Mouse (Mus musculus) lung, embryonic 15.5 days (tissue): ENCODE measurements at regions not wholly inside any gene's neighbourhood (a gene's known extent, or its start where the extent isn't known, plus 50 kb on each side); places are given as distances from the start of the nearest gene placed in this dataset.

Experiments
- ATAC-seq: fragments of 200-750 bp; cut with Nextera tagmentation; 2 replicates; pipeline ENCODE4 v1.8.0; 2017; ENCODE audit warnings: moderate number of reproducible peaks, borderline replicate concordance; ENCODE audit not compliant: low FRiP score, low TSS enrichment; ENCODE audit errors: extremely low read depth
- H3K27ac ChIP-seq: fragments of 300-500 bp; sonication (generic); 2 replicates; pipeline ENCODE4 v1.5.1; 2015; ENCODE audit warnings: moderate library complexity, mild to moderate bottlenecking, inconsistent platforms
- H3K27me3 ChIP-seq: fragments of 300-500 bp; sonication (generic); 2 replicates; pipeline ENCODE4 v1.6.1; 2015; ENCODE audit warnings: inconsistent platforms
- H3K36me3 ChIP-seq: fragments of 300-500 bp; sonication (generic); 2 replicates; pipeline ENCODE4 v1.6.1; 2015; ENCODE audit warnings: inconsistent platforms
- H3K4me1 ChIP-seq: fragments of 300-500 bp; sonication (generic); 2 replicates; pipeline ENCODE4 v1.6.1; 2015; ENCODE audit warnings: inconsistent platforms
- H3K4me2 ChIP-seq: fragments of 300-500 bp; sonication (generic); 2 replicates; pipeline ENCODE4 v1.6.1; 2015; ENCODE audit warnings: inconsistent platforms, mild to moderate bottlenecking, moderate library complexity
- H3K4me3 ChIP-seq: fragments of 300-500 bp; sonication (generic); 2 replicates; pipeline ENCODE4 v1.5.1; 2015; ENCODE audit warnings: mild to moderate bottlenecking, inconsistent platforms
- H3K9ac ChIP-seq: fragments of 300-500 bp; sonication (generic); 2 replicates; pipeline ENCODE4 v1.6.1; 2015; ENCODE audit warnings: inconsistent platforms
- H3K9me3 ChIP-seq: fragments of 300-500 bp; sonication (generic); 2 replicates; pipeline ENCODE4 v1.6.1; 2016; ENCODE audit warnings: inconsistent platforms
- WGBS: fragments of 180-500 bp; shearing (Covaris S2); methylation state at CpG from one replicate; pipeline ENCODE4 v1.1.7; 2015; 5-methylcytosine and 5-hydroxymethylcytosine counted together

DNA sequence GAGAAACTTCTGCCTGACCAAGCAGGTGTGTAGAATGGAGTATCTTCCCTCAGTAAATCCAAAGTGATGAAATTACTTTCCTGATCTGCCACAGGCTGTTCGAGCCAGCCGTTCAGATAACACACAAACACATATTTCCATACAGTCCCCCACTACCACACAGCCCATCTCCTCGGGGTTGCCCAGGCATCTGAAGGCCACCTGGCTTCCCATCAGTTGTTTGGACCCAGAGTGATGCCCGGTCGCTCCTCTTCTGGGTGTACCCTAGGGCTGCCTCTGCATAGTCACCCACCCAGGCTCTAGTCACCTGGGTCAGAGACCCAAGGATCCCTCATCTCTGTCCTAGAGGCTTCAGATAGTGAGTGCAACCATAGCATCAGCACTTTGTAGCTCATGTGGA is 107.9 kb downstream of the CK137956 start:
- 89% methylated on average over 5 of the region's 5 CpGs for WGBS
- Histone ChIP-seq H3K36me3 (no peaks in the 10 kb centered on the region), H3K4me2 (no peak overlapping the region), H3K9me3 (no peaks in the 10 kb centered on the region), H3K4me3 (no peak overlapping the region), H3K27me3 (no peaks in the 10 kb centered on the region), H3K27ac (no peak overlapping the region), H3K4me1 (no peaks in the 10 kb centered on the region), H3K9ac (no peak overlapping the region)
- no peak for ATAC-seq

DNA sequence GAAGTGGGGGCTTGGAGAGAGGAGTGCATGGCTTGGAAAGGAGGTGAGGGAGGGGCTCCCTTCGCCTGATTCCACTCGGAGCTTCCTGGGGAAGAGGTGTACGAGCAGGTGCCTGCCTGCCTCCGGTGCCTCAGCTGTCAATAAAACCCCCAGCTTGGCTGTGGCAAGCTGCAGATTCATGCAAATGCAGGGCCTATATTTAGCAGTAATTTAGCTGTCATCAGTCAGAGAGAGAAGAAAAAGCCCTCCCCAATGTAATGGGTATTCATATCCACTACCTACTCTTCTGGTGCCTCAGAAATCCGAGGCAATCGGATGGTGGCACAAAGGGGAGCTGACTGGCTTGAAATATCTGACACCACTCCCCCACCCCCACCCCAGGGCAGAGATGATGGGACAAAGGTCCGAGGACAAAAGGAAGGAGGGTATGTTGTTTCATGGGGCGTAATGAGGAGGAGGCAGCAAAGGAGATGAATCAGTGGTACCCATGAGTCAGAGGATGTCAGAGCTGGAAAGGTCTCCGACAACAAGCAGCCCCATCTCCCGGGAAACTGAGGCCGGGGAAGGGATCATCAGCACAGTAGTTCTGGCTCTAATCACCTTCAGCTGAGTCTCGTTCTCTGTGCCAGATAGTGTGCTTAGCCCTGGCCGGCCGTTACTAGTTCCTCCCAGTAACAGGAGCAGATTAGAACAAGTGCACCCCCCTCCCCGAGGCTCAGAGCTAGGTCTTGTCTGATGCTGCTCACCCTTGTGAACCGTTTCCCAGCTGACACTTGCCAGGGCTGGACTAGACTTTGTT is 109.2 kb downstream of the CK137956 start:
- Histone ChIP-seq H3K27ac (no peak overlapping the region), H3K9ac (no peak overlapping the region), H3K36me3 (no peaks in the 10 kb centered on the region), H3K9me3 (no peaks in the 10 kb centered on the region), H3K4me2 (no peak overlapping the region), H3K27me3 (no peaks in the 10 kb centered on the region), H3K4me3 (no peak overlapping the region), H3K4me1 (no peaks in the 10 kb centered on the region)
- ATAC-seq = no peak
- 71% methylated on average over 16 of the region's 16 CpGs for WGBS

DNA sequence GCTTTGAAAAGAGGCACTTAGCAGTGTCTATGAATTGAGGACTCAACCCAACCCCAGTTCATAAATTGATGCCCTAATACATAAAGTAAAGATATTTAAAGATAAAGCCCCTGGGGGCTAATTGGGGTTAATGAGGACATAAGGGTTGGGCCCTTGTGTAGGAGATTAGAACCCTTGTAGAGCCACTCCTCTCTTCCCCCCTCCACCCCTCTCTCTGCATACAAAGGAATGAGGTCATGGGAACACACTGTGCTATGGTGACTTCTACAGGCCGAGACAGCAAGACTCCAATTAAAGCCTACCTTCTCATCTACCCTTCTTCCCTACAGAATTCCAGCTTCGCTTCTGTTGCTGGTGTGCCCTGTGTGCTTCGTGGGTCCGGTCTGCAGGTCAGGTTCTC is 110.5 kb downstream of the CK137956 start:
- Histone ChIP-seq H3K27ac (no peak overlapping the region), H3K4me2 (no peak overlapping the region), H3K36me3 (no peaks in the 10 kb centered on the region), H3K4me3 (no peak overlapping the region), H3K9me3 (no peaks in the 10 kb centered on the region), H3K9ac (no peak overlapping the region), H3K4me1 (no peaks in the 10 kb centered on the region), H3K27me3 (no peaks in the 10 kb centered on the region)
- no peak for ATAC-seq
- 85% methylated on average over 4 of the region's 4 CpGs for WGBS

DNA sequence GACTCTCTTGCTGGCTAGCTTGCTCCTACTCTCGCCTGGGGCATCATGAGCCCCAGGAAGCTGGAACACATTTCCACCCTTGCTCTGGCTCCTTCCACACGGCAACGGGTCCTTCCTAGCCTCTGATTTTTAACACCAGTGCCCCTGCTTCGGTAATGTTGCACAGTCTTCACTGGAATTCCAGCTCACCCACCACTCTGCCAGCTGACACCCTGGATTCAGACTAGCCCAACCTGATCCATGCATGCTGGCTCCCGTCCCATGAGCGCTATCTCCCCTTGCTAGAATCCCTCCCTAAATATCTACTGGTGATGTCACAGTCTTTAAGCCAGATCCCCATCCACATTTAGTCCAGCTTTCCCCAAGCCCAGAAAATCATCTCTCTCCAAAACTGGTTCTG is 111.2 kb downstream of the CK137956 start:
- Histone ChIP-seq H3K36me3 (no peaks in the 10 kb centered on the region), H3K27me3 (no peaks in the 10 kb centered on the region), H3K4me1 (no peaks in the 10 kb centered on the region), H3K9ac (no peak overlapping the region), H3K4me3 (no peak overlapping the region), H3K9me3 (no peaks in the 10 kb centered on the region), H3K4me2 (no peak overlapping the region), H3K27ac (no peak overlapping the region)
- 79% methylated on average over 6 of the region's 6 CpGs for WGBS
- ATAC-seq = no peak

DNA sequence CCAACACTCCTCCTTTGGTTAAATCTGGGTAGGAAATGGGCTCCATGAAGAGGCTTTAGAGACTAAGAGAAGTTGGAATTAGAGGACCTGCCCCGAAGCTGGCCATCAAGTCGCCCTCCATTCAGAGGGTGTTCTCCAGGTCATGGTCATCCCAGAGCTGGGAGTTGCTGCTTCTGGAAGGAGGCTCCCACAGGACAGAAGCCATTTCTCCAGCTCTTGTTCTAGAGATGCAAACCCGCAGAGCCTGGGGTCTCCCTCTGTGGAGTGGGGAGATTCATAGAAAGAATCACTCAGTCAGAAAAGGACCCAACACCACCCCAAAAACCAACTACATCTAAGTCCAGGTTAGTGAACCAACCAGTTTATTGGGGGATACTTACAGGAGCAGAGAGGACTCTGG is 112.2 kb downstream of the CK137956 start:
- Histone ChIP-seq H3K36me3 (no peaks in the 10 kb centered on the region), H3K9me3 (no peaks in the 10 kb centered on the region), H3K27me3 (no peaks in the 10 kb centered on the region), H3K4me1 (no peaks in the 10 kb centered on the region), H3K27ac (no peak overlapping the region), H3K9ac (no peak overlapping the region), H3K4me3 (no peak overlapping the region), H3K4me2 (no peak overlapping the region)
- WGBS = 79% methylated on average over 3 of the region's 3 CpGs
- ATAC-seq = no peak

DNA sequence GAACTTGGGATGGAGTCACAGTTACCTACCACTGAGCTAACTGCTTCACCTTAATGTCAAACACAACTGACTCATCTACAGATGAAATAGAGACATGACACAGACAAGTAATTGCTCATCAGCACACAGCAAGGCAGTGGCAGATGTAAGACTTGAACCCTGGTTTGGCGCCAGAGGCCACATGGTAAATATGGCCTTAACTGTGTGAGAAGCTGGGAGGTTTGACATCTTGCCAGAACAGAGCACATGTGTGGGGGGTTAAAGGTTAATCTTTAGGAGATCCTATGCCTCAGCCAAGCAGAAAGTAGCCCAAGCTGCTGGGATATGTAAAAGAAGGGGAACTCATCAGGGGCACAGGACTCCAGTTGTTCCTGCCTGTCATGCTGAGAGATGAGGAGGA is 114.9 kb downstream of the CK137956 start:
- Histone ChIP-seq H3K4me1 (no peaks in the 10 kb centered on the region), H3K4me2 (no peak overlapping the region), H3K27me3 (no peaks in the 10 kb centered on the region), H3K4me3 (no peak overlapping the region), H3K27ac (no peak overlapping the region), H3K9me3 (no peaks in the 10 kb centered on the region), H3K36me3 (no peaks in the 10 kb centered on the region), H3K9ac (no peak overlapping the region)
- 66% methylated on average over 1 of the region's 1 CpGs for WGBS
- no peak for ATAC-seq

DNA sequence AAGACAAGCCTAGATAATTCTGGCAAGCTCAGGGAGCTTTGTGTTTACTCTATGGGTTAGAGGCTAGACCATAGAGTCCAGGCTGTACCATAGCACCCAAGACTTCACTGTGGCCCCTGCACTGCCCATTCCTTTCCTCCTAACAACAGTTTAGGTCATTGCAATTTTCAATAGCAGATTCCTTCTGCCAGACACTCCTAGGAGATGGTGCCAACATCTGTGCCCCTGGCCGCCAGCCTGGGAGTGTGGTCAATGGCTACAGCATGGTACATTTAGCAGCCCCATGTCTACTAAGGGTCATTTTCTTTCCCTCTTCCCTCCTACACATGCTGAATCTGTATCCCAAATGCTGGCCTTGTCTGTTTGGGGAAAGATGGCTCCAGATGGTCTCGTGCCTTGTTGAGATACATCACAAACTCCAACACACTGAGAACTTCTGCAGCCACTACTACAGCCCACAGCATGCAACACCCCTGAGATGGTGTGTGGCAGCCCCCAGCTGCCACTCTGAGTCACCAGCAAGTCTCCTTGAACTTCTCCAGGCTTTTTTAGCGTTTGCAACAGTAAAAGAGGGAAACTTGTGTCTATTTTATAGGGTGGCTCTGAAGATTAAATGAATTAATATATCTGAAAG is 115.9 kb downstream of the CK137956 start:
- WGBS = 63% methylated on average over 3 of the region's 3 CpGs
- Histone ChIP-seq H3K36me3 (no peaks in the 10 kb centered on the region), H3K9ac (no peak overlapping the region), H3K27me3 (no peaks in the 10 kb centered on the region), H3K4me3 (no peak overlapping the region), H3K4me2 (no peak overlapping the region), H3K4me1 (no peaks in the 10 kb centered on the region), H3K27ac (no peak overlapping the region), H3K9me3 (no peaks in the 10 kb centered on the region)
- ATAC-seq = no peak

DNA sequence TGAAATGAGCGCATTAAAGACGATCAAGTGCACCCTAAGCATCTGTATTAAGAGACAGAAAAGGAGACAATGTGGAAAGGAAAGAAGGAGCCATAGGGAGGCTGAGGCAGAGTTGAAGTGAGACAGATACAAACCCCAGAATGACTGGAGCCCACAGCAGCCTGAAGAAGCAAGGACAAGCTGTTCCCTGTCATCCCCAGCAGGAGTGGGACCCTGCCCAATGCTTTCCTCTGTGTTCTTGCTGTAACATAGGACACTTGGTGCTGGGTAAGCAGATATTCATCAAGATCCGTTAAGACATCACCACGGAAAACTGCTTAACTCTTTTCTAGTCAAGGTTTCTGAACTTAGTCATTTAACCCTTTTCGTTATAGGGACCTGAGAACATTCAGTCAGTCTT is 121.4 kb downstream of the CK137956 start:
- no peak for ATAC-seq
- H3K27me3 ChIP-seq = no peaks in the 10 kb centered on the region
- no peaks in the 10 kb centered on the region for H3K9me3 ChIP-seq
- no peak overlapping the region for H3K9ac ChIP-seq
- H3K4me1 ChIP-seq = no peaks in the 10 kb centered on the region
- no peak overlapping the region for H3K4me2 ChIP-seq
- no peak overlapping the region for H3K27ac ChIP-seq
- no peak overlapping the region for H3K4me3 ChIP-seq
- WGBS = 76% methylated on average over 5 of the region's 5 CpGs
- no peaks in the 10 kb centered on the region for H3K36me3 ChIP-seq

DNA sequence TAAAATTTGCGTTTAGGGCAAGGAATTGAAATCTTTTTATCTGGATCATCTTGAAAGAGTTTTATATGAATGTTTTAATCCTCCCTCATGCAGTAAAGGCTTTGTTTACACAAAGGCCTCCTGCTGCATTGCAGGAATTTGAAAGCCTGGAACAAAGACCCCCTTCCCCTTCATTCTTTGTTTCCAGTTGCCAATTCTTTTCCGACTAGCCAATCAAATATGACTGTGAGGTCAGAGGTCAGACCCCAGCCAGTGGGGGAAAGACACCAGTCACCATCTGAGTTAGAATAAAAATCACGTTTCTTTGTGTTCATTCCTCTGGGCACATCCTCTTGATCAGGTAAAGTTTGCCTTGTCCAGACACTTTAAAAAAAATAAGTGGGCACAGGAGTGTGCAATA is 124.4 kb downstream of the CK137956 start:
- H3K4me1 ChIP-seq = no peaks in the 10 kb centered on the region
- WGBS = 34% methylated on average over 3 of the region's 3 CpGs

DNA sequence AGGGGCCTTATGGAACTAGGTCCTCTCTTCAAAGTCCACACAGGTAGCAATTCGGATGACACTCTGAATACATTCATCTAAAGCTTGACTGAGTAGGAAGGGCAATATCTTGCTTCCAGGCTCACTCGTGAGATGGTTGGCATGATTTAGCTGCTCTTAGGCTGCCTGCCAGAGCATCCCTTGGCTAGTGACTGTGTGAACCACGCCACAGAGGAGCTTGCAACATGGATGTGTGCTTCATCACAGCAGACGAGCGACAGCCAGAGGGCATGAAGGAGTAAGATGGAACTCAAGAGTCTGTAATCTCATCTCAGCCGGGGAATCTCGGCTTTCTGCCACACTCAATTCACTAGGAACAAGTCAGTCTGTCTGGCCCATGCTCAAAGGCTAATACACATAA is 127.3 kb downstream of the CK137956 start:
- Histone ChIP-seq H3K27me3 (no peaks in the 10 kb centered on the region), H3K4me2 (no peak overlapping the region), H3K36me3 (no peaks in the 10 kb centered on the region), H3K27ac (no peak overlapping the region), H3K4me3 (no peak overlapping the region), H3K4me1 (no peaks in the 10 kb centered on the region), H3K9ac (no peak overlapping the region), H3K9me3 (no peaks in the 10 kb centered on the region)
- WGBS = 64% methylated on average over 7 of the region's 7 CpGs
- no peak for ATAC-seq

More for the DNA sequence above, 124.4 kb downstream of the CK137956 start:
- H3K4me2 ChIP-seq = no peak overlapping the region
- no peaks in the 10 kb centered on the region for H3K9me3 ChIP-seq
- H3K27me3 ChIP-seq = no peaks in the 10 kb centered on the region
- H3K27ac ChIP-seq = no peak overlapping the region
- no peak overlapping the region for H3K4me3 ChIP-seq
- no peak overlapping the region for H3K9ac ChIP-seq
- no peak for ATAC-seq
- H3K36me3 ChIP-seq = no peaks in the 10 kb centered on the region

DNA sequence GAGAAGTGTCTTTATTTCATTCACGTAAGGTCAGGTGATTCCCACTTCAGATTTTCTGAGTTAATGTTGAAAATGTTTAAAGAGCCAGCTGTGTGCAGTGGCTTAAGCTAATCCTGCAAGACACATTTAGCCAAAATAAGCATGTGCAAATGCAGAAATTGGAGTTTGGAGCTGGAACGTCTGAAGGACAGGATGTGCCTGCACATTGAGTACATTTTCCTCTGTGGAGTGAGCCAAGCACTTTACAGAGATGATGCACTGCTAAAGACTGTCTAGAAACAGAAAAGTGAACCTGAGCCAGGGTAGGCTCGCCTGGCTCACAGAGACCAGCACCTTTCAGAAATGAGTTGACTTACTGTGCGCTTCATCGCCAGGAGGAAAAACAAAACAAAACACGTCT is 137.1 kb downstream of the CK137956 start:
- ATAC-seq = no peak
- H3K4me2 ChIP-seq = no peak overlapping the region
- H3K9ac ChIP-seq = no peak overlapping the region
- H3K4me1 ChIP-seq = no peaks in the 10 kb centered on the region
- H3K27me3 ChIP-seq = no peaks in the 10 kb centered on the region
- no peaks in the 10 kb centered on the region for H3K36me3 ChIP-seq
- 69% methylated on average over 6 of the region's 6 CpGs for WGBS
- H3K4me3 ChIP-seq = no peak overlapping the region
- no peaks in the 10 kb centered on the region for H3K9me3 ChIP-seq
- H3K27ac ChIP-seq = no peak overlapping the region

DNA sequence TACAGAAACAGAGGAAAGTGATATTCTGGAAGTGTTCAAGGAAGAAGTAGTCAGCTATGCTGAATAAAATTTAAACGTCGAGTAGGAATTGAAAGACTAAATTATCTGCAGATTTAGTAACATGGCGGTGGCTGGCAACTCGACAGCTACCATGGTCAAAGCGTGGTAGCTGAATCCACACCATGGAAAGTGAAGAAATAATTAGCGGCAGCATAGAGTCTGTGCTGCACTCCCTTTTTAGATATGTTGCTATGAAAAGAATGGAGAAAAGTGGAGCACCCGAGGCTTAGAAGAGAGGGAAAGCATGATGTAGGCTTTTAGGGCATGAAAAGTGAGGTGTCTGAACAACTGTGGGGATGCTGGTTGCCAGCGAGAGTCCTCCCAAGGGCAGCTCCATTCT is 143.8 kb downstream of the CK137956 start:
- Histone ChIP-seq H3K27me3 (no peaks in the 10 kb centered on the region), H3K4me2 (no peak overlapping the region), H3K4me1 (no peaks in the 10 kb centered on the region), H3K36me3 (no peaks in the 10 kb centered on the region), H3K9ac (no peak overlapping the region), H3K27ac (no peak overlapping the region), H3K9me3 (no peaks in the 10 kb centered on the region), H3K4me3 (no peak overlapping the region)
- WGBS = 78% methylated on average over 8 of the region's 8 CpGs
- ATAC-seq = no peak
